Mouse (Mus musculus): ENCODE measurements around the gene Ugt1a8. TPM values are rescaled to one million over a fixed set of nuclear protein-coding genes. Genes with fewer than 3 reads are reported as not detected.

Ugt1a8 gene
- polyA plus RNA-seq, 1 experiment = not detected

DNA sequence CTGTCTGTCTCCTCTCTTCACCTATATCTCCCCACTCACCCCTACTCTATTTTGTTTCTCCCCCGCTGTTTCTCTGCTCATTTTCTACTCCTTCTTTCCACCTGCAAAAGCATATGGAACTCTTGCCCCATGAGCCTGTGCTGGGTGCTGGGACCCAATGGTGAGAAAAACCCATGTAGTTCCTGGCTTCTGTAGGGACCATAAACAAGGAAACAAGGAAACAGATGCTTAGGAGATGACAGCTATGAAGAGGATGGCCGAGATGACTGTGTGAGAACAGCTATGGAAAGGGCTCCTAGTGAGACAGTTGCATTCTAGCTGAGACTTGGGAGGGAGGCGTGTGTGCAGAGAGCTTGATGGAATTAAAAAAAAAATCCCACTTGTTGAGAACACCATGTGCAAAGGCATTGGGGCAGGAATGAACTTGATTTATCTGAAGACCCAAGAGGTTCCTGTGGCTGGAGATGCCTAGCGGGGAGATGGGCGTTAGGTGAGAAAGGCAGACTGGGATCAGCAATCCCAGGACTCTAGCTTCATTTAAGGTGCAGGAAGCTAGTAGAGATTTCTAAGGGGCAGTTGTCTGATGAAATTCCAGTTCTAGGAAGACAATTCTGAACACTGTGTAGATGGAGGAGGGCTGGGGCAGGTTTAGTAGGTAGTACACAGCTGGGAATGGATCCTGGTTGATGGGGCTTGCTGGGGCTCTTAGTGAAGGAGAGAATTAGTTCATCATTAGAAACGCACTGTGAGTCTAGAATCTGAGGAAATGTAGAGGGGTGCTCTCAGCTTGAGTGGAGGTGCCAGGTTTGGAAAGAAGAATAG lies 143.6 kb downstream of the Ugt1a8 start:
- H3K79me2 ChIP-seq (ENCODE audit: control insufficient read depth, insufficient read depth) = no peaks in the 10 kb centered on the region
- no peak overlapping the region for H3ac ChIP-seq (ENCODE audit: control insufficient read depth, insufficient read length, low read depth)
- H3K27me3 ChIP-seq (ENCODE audit: control insufficient read depth, insufficient read depth, insufficient read length) = peaks cover 37% of the 10 kb centered on the region
- H3K4me3 ChIP-seq (ENCODE audit: insufficient read depth, poor library complexity, severe bottlenecking) = no peak overlapping the region
- TF ChIP-seq MAX (IDR thresholded peaks at IDR 0.05) (no peak), MYOG (IDR thresholded peaks at IDR 0.05; ENCODE audit: control insufficient read depth, extremely low read depth, insufficient read length) (no peak)
- H3K36me3 ChIP-seq (ENCODE audit: control insufficient read depth, insufficient read depth) = no peaks in the 10 kb centered on the region
- H3K79me3 ChIP-seq (ENCODE audit: low read depth) = no peaks in the 10 kb centered on the region

DNA sequence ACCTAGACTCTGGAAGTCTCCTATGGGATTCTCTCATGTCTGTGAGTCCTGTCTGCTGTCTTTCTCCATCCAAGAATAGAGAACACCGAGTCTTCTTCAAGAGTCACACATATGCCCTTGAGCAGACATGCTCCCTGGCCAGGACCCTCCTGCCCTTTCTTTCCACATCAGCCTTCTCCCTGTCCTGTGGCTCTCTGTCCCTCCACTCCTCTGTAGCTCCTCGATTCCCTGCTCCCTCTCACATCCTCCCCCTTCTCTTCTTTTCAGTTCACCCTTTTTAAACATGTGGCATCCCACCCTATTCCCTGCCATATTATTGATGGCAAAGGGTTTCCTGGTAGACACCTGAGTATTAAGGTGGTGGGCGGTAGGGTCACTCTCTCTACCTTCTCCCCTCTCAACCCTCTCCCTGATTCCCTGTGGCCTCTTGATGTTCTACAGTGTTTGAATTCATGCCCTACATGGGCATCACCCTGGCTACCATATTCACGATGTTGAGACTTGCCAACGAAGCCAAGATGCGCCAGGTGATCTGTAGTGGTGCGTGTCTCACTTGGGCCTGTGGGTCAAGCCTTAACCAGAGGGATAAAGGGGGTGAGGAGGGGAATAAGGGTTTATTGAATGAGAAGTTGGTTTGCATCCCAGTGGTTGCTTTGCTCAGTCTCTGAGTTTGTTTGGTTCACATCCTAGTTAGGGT lies 144.3 kb downstream of the Ugt1a8 start:
- Histone ChIP-seq H3K79me3 (ENCODE audit: low read depth) (no peaks in the 10 kb centered on the region), H3K4me3 (ENCODE audit: insufficient read depth, poor library complexity, severe bottlenecking) (no peak overlapping the region), H3K27me3 (ENCODE audit: control insufficient read depth, insufficient read depth, insufficient read length) (peaks cover 43% of the 10 kb centered on the region), H3ac (ENCODE audit: control insufficient read depth, insufficient read length, low read depth) (no peak overlapping the region), H3K36me3 (ENCODE audit: control insufficient read depth, insufficient read depth) (no peaks in the 10 kb centered on the region), H3K79me2 (ENCODE audit: control insufficient read depth, insufficient read depth) (no peaks in the 10 kb centered on the region)
- no peak for TF ChIP-seq CEBPB (IDR thresholded peaks at IDR 0.05; ENCODE audit: low read depth)
- TF ChIP-seq CTCF (IDR thresholded peaks at IDR 0.05; ENCODE audit: control insufficient read depth, insufficient read depth, insufficient read length) = no peak
- TF ChIP-seq MYOD1 (IDR thresholded peaks at IDR 0.05; ENCODE audit: control insufficient read depth, insufficient read length, low read depth) = no peak
- no peak for TF ChIP-seq MYOG (IDR thresholded peaks at IDR 0.05; ENCODE audit: control insufficient read depth, extremely low read depth, insufficient read length)
- TF ChIP-seq MAX (IDR thresholded peaks at IDR 0.05) = no peak
- no peak for TF ChIP-seq FOSL1 (IDR thresholded peaks at IDR 0.05; ENCODE audit: insufficient read depth, low read length, poor library complexity, severe bottlenecking)
- TF ChIP-seq USF1 (IDR thresholded peaks at IDR 0.05; ENCODE audit: low read depth) = no peak

DNA sequence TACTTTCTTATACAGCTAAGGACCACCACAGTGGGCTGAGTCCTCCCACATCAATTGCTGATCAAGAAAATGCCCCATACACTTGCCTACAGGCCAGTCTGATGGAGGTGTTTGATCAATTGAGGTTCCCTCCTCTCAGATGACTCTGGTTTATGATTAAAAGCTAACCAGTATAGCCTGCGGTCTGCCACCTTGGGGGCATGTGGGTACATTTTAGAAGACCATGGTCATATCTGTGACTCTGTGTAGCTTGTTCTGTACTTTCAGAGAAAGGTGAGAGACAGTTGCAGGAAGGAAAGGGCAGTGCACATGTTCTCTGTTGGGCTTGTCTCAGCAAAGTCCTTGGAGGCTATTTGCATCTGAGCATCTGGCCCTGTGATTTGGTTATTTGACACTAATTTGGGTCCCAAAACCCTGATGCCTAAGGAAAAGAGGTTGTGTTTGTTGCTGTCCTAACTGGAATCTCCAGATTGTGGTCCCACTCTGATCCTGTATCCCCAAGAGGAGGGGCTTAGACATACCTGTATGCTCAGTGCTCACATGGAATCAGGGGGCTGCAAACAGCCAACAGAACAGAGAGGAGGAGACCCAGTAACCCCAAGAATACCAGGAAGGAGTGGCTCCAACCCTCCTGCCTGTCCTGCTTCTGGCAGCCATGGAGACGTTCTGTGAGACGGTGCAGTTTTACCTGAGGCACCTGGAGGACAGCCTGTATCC lies 145.2 kb downstream of the Ugt1a8 start:
- no peak for TF ChIP-seq CTCF (IDR thresholded peaks at IDR 0.05; ENCODE audit: control insufficient read depth, insufficient read depth, insufficient read length)
- no peak for TF ChIP-seq FOSL1 (IDR thresholded peaks at IDR 0.05; ENCODE audit: insufficient read depth, low read length, poor library complexity, severe bottlenecking)
- H3K36me3 ChIP-seq (ENCODE audit: control insufficient read depth, insufficient read depth) = no peaks in the 10 kb centered on the region
- no peaks in the 10 kb centered on the region for H3K79me2 ChIP-seq (ENCODE audit: control insufficient read depth, insufficient read depth)
- no peaks in the 10 kb centered on the region for H3K79me3 ChIP-seq (ENCODE audit: low read depth)
- no peak overlapping the region for H3ac ChIP-seq (ENCODE audit: control insufficient read depth, insufficient read length, low read depth)
- no peak overlapping the region for H3K4me3 ChIP-seq (ENCODE audit: insufficient read depth, poor library complexity, severe bottlenecking)
- peaks cover 46% of the 10 kb centered on the region for H3K27me3 ChIP-seq (ENCODE audit: control insufficient read depth, insufficient read depth, insufficient read length)

DNA sequence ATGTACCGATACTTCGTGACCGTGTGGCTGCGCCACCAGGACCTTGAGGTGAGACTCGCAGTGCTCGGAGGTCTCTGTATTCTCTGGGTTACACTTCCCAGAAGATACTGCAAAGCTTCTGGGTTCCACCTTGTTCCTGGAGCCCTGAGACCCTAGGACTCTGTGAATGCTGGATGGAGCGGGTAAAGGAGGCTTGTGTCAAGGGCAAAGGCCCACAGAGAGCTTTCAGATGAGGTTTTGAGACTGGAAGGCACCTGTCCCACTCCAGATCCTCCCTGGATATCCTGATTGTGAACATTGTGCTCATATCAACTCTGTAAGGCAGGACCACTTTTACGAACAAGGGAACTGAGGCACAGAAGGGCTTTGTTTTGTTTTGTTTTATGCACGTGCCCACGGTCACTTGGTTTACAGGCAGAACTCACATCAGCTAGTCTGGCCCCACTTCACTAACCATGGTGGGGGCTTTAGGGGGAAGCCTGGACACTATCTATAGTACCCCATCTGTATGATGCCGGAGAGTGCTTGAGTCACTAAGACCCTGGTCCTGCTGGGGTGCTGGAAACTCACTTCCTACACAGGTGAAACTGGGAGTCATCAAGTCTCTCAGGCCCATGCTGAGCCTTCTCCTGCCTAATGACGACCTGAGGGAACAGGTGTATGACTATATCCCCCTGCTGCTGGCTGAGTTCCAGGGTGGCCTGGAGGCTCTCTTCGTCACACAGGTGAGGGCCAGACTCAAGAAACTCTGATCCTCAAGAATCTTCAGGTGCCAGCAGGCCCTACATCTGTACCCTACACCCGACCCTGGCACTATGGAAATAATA lies 146.0 kb downstream of the Ugt1a8 start:
- no peak for TF ChIP-seq MAX (IDR thresholded peaks at IDR 0.05)
- TF ChIP-seq CTCF (IDR thresholded peaks at IDR 0.05; ENCODE audit: control insufficient read depth, insufficient read depth, insufficient read length) = no peak
- TF ChIP-seq USF1 (IDR thresholded peaks at IDR 0.05; ENCODE audit: low read depth) = no peak
- no peak for TF ChIP-seq MYOG (IDR thresholded peaks at IDR 0.05; ENCODE audit: control insufficient read depth, extremely low read depth, insufficient read length)
- TF ChIP-seq MYOD1 (IDR thresholded peaks at IDR 0.05; ENCODE audit: control insufficient read depth, insufficient read length, low read depth) = no peak
- no peak for TF ChIP-seq CEBPB (IDR thresholded peaks at IDR 0.05; ENCODE audit: low read depth)
- no peak for TF ChIP-seq FOSL1 (IDR thresholded peaks at IDR 0.05; ENCODE audit: insufficient read depth, low read length, poor library complexity, severe bottlenecking)
- Histone ChIP-seq H3K36me3 (ENCODE audit: control insufficient read depth, insufficient read depth) (no peaks in the 10 kb centered on the region), H3K27me3 (ENCODE audit: control insufficient read depth, insufficient read depth, insufficient read length) (peaks cover 48% of the 10 kb centered on the region), H3K4me3 (ENCODE audit: insufficient read depth, poor library complexity, severe bottlenecking) (no peak overlapping the region), H3K79me3 (ENCODE audit: low read depth) (no peaks in the 10 kb centered on the region), H3K79me2 (ENCODE audit: control insufficient read depth, insufficient read depth) (no peaks in the 10 kb centered on the region), H3ac (ENCODE audit: control insufficient read depth, insufficient read length, low read depth) (no peak overlapping the region)

DNA sequence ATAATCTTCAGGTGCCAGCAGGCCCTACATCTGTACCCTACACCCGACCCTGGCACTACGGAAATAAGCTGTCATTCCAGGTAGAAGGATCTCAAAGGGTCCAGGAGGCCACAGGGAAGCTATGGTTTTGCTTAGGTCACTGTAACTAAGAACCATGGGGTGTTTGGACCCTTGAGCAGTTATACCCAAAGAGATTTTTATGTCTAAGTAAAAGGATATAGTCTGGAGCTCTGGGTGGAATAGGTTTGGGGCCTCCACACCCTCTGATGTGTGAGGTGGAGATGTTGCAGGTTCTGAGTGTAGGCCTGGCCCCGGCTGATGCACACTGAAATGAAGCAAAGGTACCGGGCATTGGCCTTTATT lies 146.6 kb downstream of the Ugt1a8 start:
- no peak overlapping the region for H3K4me3 ChIP-seq (ENCODE audit: insufficient read depth, poor library complexity, severe bottlenecking)
- no peaks in the 10 kb centered on the region for H3K36me3 ChIP-seq (ENCODE audit: control insufficient read depth, insufficient read depth)
- H3K79me2 ChIP-seq (ENCODE audit: control insufficient read depth, insufficient read depth) = no peaks in the 10 kb centered on the region
- TF ChIP-seq FOSL1 (IDR thresholded peaks at IDR 0.05; ENCODE audit: insufficient read depth, low read length, poor library complexity, severe bottlenecking) (no peak), CEBPB (IDR thresholded peaks at IDR 0.05; ENCODE audit: low read depth) (no peak), MAX (IDR thresholded peaks at IDR 0.05) (no peak), MYOD1 (IDR thresholded peaks at IDR 0.05; ENCODE audit: control insufficient read depth, insufficient read length, low read depth) (no peak), USF1 (IDR thresholded peaks at IDR 0.05; ENCODE audit: low read depth) (no peak), CTCF (IDR thresholded peaks at IDR 0.05; ENCODE audit: control insufficient read depth, insufficient read depth, insufficient read length) (no peak)
- no peaks in the 10 kb centered on the region for H3K79me3 ChIP-seq (ENCODE audit: low read depth)
- peaks cover 54% of the 10 kb centered on the region for H3K27me3 ChIP-seq (ENCODE audit: control insufficient read depth, insufficient read depth, insufficient read length)
- H3ac ChIP-seq (ENCODE audit: control insufficient read depth, insufficient read length, low read depth) = no peak overlapping the region

All from C2C12 (cell line).